Mouse (Mus musculus) adrenal gland, adult 2 months (tissue): ENCODE measurements at regions not wholly inside any gene's neighbourhood (a gene's known extent, or its start where the extent isn't known, plus 50 kb on each side); places are given as distances from the start of the nearest gene placed in this dataset.
"Not testable (repeated sequence)": the region's sequence is repeated elsewhere in the genome, so short reads cannot be mapped to it uniquely, and the experiment has no call there.

Source experiments
- DNase-seq: peaks from one replicate; pipeline ENCODE4 v3.0.0; 2021

DNA sequence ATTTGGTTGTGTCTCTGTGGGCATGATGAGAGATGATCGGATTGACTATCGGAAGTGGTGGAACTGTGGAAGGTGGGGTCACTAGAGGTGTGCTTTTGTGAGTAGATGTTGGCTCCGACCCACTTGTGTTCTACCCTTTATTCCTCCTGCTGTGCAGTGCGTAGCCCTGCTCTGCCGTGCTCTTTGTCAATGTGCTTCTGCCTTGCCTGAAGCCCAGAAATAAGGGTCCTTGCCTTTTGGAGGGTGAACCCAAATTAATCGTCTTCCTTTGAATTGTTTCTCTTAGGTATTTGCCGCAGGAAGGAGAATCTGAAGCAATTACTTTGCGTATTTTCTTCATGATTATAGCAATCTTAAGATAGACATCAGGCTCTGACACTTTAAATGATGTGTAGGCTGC lies 421.6 kb upstream of the Zfp507 start:
- DNase-seq: no peak

DNA sequence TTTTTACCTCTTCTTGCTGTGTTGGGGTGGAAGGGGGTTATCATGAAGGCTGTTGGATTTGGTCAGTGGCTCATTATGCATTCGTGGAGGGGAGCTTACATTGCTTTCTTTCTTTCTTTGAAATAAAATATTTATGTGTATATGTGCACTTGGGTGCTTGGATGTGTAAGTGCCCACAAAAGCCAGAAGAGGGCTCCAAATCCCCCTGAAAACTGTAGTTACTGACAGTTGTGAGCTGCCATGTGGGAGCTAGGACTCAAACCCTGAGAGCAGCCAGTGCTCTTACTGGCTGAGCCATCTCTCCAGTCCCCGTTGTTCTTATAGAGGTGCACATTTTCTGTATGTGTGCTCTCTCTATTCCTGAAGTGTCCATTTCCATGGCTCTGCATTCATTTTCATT lies 415.6 kb upstream of the Zfp507 start:
- DNase-seq: no peak

DNA sequence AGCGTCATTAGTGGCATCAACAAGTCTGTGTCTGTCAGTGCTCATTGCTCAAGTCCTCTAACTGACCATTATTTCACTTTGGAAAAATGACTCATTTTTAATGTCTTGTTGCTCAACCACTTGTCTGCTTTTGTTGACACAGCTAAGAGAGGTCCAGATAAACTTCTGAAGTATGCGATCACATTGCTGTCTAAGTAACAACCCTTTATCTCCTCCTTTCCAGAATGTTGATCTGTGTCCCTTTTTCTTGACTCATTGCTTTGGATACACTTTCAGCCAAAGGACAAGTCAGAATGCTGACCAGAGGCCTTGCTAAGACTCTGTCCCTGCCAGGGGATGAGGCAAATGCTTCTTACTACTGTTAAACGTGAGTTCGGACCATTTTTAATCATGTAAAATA lies 407.2 kb upstream of the Zfp507 start:
- DNase-seq: no peak

DNA sequence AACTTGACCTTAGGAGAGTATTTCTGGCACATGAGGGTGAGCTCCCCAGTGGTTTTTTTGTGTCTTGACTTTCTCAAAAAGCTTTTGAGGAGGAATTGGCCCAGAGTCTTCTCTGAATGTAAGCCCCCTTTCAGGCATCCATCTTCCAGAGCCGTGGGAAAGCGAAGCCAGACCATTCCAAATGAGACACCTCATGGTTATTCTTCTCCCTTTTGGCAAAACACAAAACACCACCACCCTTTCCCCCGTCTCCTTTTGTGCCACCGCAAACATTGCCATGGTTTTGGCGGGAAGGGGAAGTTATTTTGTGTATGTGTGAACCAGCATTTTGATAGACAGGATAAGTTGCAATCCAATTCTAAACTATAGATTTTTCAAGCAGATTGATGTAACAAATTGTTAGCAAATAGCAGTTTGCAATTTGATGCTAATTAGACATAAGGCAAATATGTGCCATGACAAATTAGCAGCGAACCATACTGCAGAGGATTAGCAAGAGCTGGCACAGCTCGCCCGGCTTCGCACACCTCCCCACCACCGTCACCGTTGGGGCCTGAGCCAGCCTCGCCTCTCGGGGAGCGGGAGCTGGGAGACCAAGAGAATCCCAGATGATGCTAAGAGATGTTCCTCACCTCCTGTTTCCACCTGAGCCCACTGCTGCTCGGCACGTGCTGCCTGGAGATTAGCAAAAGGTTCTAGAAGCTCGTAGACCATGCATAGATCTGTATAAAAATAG lies 404.9 kb upstream of the Zfp507 start:
- DNase-seq: no peak

DNA sequence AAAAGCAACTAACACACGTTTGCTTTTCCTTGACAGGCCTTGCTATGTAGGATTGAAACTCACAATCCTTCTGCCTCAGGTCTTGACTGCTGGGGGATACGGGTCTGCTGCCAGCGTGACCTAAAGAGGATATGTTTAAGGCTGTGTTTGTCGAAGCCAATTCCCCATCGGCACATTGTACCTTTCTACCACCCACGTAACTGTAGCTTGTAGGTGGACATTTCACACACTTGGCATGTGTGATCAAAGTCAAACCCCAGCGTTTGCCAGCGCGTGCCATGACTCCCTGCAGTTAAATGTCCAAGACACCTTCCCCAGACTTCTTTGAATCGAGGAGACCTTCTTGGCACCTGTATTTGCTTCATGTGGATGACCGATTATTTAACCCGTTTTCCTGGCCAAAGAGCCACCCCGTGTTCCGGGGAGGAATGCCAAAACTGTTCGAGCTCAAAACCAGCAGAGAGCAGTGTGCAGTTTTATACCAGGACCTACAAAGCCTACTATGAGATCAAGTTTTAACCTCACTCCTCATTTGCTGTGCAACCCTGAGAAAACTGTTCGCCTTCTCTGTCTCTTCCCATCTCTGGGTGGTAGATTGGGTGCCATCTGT lies 395.4 kb upstream of the Zfp507 start:
- DNase-seq: no peak

DNA sequence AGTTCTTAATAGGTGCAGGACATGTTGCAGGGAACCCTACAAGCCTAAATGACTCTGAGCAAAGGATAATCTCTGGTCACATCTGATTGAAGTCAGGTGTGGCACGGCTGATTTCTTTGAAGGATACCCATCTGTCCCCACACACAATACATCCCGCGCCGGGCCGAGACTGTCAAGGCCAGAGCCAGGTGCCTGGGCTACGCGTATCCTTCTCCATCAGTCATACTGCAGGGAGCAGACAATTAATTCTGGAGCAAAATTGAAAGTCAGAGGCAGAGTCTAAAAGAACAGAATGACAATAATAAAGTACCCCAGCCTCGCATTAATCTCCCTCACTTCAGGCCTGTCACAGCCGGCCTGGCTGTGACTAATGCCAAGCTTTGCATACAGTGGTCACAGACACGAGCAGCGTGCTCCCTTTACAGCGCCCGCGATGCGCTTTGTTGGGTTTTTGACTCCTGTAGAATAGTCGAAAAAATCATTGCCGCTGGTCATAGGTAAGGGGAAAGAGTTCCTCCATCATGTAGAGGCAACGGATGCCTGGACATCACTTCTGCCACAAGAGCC lies 393.4 kb upstream of the Zfp507 start:
- DNase-seq: no peak

DNA sequence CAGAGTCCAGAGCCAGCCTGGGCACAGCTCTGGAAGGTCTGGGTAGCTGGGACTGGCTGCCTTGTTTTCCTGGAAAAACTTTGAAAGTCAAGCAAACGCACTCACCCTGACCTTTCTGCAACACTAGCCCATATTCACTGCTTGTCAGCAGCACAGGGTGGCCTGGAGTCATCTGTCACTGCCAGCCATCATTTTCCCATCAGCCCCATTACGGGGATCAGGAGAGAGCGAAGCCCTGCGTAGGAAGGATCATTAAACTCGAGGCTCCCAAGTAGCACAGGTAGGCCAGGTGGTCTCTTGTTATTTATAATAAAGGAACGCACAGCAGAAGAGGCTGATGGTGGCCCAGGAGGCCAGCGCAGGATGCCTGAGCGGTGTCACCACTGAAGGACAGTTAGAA lies 389.8 kb upstream of the Zfp507 start:
- no peak for DNase-seq

DNA sequence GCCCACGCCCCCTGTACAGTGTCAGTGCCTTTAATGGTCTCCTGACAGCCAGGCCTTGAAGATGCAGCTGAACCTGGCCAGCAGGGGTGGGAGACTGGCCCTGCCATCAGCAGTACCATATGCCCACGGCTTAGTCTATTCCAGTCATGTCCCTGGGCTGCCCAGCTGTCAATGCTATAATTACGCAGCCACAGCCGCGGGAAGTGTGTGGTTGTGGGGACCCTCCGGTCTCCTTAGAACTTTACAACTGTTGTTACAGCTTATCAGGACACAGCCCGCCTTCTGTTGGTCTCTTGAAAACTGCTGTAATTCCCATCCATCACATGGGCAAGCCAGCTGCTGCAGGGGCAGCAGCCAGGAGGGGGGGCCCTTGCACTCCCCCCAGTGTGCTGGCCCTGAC lies 375.1 kb upstream of the Zfp507 start:
- no peak for DNase-seq

DNA sequence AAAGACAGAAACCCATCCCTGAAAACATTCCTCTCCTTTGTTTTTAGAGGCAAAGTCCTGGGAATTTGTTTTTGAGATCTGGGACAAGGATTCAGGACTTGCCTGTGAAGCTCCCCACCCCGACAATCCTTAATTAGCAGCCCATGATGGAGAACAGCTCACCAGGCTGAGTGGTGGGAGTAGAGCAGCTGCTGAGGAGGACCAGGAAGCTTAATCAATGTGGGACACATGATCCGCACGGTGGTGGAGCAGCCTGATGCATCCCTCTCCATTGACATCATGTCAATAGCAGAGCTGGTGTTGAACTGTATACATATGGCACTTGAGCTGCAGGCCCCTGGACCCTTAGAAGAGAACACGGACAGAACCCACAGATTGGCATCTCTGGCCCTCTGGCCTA lies 372.5 kb upstream of the Zfp507 start:
- no peak for DNase-seq

DNA sequence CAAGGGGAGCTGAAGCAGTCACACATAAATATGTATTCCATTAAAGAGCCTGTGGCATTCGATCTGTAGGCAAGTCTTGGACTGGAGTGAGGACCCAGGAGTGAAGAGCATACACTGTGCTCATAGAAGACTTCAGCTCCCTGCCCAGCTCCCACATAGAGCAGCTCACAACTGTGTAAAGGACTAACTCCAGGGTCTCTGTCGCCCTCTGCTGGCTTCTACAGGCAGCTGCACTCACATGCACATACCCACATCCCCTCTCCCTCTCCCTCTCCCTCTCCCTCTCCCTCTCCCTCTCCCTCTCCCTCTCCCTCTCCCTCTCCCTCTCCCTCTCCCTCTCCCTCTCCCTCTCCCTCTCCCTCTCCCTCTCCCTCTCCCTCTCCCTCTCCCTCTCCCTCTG lies 369.7 kb upstream of the Zfp507 start:
- DNase-seq: not testable (repeated sequence)

DNA sequence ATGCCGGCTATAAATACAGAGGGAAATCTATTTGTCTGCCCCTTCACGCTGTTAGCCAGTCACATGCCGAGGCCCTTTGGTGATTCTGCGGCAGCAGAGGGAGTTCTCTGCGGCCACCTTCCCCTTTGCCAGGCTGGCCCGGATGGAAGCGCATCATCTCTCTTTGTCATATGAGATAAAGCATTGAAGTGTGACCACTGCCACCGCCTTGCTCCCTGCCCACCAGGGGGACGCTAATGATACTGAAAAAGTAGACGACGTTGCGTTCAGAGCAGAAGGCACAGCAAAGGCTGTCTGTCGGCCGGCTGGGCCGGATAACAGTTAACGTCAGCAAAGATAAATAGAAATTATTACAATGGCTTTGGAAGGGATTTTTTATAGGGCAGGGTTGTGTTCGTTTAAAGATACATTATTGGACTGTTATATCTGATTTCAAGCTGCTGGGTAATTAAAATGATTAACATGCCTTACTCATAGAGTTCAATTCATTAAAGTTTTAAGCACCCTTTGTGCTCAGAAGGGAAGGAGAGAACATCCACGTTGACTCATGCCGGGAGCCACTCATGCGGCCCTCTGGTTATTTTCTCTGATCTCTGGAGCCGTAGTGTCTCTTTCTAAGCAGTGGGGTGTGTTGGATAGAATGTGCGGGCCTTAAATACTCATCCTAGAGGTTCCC lies 354.6 kb upstream of the Zfp507 start:
- DNase-seq: no peak

DNA sequence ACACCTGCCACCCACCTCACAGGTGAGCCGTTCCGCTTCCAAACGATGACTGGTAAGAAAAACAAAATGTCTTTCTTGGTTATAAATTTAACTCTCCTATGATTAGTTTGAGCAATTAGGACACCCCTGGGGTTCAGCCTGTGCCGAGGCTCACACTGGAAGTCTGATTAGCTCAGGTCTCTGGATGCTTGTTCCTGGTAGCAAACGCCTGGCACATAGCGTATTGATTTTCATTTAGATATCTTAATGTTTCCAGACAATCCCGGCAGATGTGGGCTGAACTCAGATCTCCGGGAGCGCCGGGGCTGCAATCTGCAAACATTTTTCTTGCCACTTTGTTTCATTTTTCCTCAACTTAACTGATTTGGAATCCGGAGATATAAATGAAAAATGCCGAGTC lies 353.8 kb upstream of the Zfp507 start:
- DNase-seq: no peak

DNA sequence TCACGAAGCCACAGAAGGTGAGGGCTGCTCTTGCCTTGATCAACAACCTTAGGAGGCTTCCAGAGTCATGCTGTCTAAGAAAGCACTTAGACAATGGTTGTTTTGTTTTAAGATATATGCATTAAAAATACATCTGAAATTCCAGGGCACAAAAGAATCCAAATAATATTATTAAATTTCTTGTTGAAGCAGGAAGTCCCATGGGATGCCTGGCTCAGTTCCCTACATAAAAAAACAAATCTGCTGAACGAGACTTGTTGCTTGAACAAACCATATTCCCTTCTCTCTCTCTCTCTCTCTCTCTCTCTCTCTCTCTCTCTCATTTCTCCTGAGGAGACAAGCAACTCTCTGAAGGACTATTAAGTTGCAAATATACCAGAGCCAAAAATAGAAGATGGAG lies 352.8 kb upstream of the Zfp507 start:
- DNase-seq: no peak

DNA sequence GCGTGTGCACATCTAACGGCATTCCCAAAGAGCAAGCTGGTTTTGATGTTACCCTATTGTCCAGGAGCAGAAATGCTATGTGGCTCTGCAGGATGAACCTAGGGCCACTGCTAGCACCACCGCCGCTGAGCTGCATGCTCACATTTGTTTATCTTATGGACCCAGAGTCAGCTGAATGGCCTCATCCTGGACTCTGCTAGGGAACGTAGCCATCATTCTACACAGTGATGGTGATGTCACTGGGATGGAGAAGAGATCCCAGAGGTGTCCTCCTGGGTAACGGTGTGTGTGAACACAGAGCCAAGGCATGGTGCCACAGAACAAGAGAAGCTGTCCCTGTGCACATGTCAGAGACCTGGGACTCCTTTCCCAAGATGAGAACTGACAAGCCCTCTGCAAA lies 352.4 kb upstream of the Zfp507 start:
- no peak for DNase-seq

DNA sequence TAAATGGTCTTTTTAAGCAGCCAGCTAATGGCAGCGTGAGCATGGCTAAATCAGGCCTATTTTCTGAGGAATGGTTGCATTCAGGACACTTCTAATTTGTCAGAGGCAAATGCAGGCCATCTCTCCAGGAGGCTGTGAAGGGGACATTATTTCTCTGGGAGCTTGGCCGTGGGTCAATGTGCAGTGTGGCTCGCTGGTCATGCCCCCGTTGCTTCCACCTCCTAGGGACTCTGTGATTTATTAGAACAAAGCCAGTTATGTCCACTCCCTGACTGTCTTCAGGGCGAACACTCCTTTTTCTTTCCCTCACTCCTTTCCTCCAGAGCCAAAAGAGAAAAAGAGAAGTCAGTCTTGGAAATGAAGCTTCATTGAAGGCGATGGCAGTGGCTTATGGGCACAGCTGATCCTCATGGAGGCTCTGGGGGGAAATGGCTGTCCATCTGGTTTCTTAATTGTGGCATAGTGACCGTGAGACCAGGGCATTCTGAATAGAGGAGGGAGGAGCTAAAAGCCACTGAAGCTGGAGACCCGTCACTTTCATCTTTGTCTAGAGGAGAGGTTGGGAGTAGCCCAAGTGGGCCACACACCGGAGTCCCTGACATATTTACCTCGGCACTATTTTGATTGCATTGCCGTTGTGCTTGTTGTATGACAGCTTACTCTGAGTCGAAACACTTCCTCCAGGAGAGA lies 348.2 kb upstream of the Zfp507 start:
- no peak for DNase-seq

DNA sequence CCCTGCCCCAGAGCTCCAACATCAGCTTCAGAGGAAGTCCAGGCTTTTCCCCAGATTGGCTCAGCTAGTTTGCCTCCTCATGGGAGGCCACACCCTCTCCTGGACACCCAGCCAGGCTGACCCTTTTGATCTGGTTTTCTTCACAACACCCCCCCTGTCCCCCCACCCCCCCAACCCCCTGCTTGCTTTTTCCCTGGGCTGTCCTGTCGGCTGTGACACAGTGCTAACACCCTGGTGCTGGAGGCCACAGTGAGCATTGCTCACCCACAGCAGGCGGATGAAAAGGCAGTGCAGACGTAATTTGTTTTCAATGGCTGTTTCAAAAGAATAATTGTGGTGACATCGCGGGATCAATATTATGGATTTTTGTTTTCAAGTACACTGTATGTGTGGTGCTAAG lies 333.8 kb upstream of the Zfp507 start:
- DNase-seq: no peak

DNA sequence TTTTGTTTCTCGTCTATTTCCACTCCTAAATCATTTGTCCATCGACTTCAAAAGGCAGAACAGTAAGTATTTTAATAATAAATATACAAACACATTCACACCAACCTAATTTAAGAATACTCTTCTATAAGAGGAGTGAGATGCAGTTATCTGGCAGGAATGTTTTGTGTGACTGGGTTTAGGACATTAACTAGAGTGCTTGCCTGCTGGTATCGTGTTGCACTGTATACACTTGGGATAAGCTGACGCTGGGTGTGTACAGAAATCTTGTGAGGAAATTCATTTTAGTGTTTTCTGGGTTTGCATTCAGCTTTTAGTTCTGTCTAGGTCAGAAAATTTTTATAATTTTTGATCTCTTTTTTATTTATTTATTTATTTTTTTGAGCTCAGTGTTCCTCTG lies 331.8 kb upstream of the Zfp507 start:
- no peak for DNase-seq

DNA sequence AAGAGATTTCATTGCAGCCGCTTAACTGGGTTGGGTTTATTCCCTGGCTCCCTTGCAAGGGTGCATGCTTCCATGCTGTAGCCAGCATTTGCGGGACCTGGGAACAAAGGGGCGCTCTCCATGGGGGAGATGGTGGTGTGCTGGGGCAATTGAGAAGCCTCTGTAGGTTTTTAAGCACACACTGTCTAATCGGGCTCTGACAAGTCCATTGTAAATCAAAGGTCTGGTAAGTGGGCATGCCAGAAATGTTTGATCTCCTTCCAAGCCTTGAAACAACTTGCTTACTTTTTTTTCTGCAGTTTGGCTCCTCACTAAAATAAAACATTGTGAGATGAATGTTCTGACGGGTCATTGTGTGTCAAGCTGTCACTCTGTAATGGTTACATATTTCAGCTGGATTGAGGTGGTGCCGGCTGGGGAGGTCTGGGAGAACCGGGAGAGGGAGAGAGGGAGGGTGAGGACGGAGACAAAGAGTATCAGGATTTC lies 330.9 kb upstream of the Zfp507 start:
- peak; percentile 31 for DNase-seq

DNA sequence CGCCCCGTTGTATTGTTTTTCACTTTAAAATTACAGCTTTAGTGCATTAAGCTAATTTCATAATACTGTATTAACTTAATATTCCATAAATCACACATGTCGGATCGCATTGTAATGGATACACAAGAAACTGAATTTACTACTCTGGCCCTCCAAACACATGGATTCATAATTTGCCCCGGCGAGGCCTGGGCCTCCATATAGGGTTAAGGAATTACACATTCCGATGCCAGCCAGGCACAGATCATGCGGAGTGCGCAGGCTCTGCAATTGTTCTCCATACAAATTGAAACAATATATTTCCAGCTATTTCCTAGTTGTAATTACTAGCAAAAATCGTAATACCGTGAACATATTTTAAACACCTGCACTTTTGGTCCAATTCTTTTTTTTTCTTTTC lies 330.2 kb upstream of the Zfp507 start:
- no peak for DNase-seq

DNA sequence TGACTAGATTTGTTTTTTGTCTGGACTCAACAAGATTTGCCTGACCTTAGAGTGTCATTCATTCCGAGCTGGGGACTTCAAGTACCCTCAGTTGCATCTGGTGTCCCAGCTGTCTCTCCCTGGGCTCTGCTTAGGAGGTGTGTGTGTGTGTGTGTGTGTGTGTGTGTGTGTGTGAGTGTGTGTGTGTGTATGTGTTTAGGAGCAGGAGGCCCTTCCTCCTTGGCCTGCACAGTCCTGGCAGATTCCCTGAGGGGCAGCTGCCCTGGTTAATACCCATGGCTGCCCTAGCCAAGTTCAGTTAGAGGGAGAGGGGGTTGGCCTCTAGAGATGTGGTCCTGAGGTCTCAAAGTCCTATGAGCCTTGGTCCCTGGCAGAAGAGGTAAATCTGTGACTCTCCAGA lies 329.8 kb upstream of the Zfp507 start:
- no peak for DNase-seq

DNA sequence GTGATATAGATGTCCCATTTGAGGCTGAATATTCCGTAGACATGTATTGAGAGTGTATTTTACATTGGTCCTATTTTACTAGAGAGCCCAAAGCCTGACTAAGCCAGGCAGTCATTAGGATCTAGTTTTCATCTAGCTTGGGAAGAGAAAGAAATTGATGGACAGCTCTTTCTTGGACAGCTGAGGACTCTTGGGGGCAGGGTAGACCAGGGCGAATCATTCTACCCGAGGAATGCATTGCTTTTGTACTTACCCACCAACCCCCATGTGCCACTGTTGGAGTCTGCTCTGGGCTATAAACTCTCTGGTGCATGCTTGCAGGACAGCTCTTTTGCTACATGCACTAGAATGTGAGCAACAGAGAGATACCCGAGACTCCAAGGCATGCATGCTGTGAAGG lies 294.3 kb upstream of the Zfp507 start:
- no peak for DNase-seq

DNA sequence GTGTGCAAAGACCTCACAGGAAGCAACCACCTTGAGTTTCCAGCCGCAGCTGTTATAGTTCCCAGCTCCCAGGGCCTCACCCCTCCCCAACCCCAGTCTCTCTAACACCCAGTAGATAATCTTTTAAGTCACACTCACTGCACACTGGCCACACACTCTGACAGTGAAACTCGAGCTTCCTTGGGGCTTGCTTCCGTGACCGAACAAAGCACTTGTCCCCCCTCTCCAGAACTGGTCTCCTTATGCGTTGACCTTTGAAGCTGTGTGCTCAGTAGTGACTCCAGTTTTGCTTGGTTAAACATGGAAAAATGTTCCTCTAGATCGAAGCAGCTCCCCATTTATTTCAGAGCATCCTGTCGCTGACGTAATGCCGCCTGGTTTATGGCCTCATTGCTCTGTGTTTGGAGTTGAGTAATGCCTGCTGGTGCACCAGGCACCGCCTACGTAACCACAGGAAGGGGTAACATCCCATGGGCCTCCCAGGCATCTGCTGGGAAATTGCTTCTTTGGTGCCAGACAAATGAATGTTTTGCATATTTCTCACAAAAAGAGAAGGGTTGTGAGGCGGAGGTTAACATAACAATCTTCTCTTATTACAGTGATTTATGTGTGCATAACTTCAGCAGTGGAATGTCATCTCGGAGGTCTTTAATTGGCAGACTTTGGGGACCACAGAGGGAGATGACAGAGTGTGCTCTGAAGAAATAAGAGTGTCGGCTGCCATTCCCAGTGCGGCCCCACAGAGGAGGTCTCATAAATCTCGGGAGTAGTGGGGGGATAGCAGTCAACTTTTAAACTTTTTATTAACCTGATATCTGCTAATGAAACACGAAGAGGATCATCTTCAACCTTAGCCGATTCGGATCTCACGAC lies 292.7 kb upstream of the Zfp507 start:
- peak; percentile 18 for DNase-seq
